Mouse (Mus musculus) gastrocnemius, postnatal 36 days (tissue): ENCODE data around the gene B3galnt1. TPM values are rescaled to one million over a fixed set of nuclear protein-coding genes. Genes with fewer than 3 reads are reported as not detected.
"Not testable (repeated sequence)": the region's sequence is repeated elsewhere in the genome, so short reads cannot be mapped to it uniquely, and the experiment has no call there.

Experiments
- DNase-seq, 2 experiments: peaks; one replicate each; pipeline ENCODE4 v3.0.0; 2022
- intact Hi-C: fragments of 180-260 bp; cut with DNase I; formaldehyde crosslinking; loops from one replicate; pipeline ENCODE4 v1.15.1; 2025
- total RNA-seq, 2 experiments: library from RNA; stranded (reverse); gene quantifications; 2 replicates each; pipeline ENCODE4 v1.2.3; 2021

B3galnt1 gene
- total RNA-seq, 2 experiments from 2014 or later = 1.6 to 2.3 TPM

DNA sequence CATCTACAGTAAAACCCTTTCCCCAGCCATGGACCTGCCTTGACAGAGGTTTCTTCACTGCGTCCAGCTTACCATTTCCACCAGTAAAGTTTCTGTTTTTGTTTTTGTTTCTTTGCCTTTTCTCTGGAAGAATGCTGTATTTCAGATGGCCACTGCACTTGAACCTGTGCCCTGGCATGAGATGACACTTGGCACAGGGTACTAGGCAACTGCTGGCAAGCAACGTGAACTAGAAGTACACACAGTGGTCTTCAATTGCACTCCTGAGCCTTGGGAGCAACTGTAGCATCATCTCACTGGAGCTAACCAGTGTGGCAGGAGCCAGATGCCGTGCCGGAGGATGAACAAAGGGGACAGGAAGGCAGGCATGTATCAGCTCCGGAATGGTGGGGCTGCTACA, 26.2 kb downstream of the B3galnt1 start:
- intact Hi-C loops = no loop called here
- DNase-seq = no peak

DNA sequence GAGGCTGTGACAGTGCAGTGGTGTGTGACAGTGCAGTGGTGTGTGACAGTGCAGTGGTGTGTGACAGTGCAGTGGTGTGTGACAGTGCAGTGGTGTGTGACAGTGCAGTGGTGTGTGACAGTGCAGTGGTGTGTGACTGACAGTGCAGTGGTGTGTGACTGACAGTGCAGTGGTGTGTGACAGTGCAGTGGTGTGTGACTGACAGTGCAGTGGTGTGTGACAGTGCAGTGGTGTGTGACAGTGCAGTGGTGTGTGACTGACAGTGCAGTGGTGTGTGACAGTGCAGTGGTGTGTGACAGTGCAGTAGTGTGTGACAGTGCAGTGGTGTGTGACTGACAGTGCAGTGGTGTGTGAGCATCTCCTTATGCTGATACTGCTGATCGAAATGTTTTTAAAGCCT, 33.2 kb downstream of the B3galnt1 start:
- intact Hi-C loops, DNase-seq: not testable (repeated sequence)

DNA sequence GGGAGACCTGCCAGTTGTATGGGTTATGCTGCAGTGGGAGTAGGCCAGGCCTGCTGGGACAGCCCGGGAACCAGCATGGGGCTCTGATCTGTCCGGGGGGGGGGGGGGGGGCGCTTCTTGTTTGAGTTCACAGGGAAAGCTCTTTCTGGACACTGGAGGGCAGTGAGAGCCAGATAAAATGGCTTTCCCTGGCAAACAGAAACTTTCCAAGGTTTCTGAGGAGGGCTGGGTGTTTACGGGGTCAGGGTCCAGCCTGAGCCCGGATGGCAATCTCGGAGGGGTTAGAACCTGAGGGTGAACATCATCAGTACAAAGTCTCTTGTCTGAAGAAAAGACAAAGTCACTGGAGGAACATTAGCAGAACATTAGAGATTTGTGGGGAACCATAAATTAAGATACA, 35.4 kb downstream of the B3galnt1 start:
- no peak for DNase-seq
- intact Hi-C loops = no loop called here

DNA sequence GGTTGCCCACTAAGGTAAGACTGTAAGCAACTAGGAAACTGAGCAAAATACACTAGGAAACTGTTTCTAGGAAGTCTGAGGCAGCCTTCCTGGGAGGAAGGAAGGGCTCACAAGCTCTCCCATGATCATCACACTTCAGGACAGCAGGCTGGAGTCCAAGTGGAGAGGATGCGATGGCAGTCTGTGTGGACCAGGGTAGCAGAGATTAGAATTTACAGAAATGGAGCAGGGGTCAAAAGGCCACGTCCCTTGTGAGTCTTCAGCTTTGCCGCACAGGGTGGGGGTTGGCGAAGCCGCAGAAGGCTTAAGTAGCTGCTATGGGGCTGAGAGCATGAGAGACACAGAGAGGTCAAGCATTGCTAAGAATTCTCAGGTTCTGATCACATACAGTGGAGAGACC, 37.1 kb downstream of the B3galnt1 start:
- intact Hi-C loops = no loop called here
- no peak for DNase-seq

DNA sequence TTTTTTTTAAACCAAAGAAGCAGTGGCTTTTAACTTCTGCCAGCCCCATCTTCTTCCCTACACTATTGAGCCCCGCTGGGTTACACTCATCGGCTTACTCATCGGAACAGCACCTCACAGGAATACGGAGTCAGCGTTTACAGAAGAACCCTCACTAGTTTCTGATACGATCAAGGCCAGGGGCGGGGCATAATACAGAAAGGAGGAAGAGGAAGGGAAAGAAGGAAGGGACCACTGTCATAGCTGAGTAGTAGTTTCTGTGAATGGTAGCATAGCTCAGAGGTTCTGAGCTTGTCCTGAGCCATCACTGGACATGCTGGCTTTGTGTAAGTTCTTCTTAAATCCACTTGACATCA, 38.8 kb downstream of the B3galnt1 start:
- DNase-seq = no peak
- intact Hi-C loops = no loop called here

DNA sequence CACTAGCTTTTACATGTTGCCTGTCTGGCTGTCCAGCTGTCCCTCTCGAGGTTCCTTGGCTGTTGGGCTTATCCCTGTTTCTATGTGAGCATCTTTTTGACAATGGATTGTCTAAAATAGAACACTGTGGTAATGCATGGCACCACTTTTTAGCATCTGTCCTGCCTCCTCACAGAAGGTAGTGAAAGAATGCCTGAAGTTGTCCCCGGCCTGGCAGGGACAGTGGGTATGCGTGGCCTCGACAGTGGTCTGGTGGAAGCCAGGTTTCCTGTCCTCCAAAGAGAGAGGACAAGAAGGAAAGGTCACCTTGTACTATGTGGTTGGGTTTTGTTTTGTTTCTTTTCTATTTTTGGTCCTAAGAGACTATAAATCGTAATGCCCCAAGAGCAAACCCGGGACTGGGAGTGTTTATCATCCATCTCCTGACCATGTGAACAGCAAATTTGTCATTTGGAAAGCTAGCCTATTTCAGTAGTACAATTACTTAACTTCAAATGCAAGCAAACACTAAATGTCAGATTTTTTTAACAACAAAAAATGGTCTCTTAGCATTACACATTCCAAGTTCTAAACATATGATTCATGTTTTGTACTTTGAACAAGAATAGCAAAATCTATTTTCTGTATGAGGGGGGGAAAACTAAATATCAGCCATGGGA, 39.3 kb downstream of the B3galnt1 start:
- intact Hi-C loops = no loop called here
- DNase-seq = no peak

DNA sequence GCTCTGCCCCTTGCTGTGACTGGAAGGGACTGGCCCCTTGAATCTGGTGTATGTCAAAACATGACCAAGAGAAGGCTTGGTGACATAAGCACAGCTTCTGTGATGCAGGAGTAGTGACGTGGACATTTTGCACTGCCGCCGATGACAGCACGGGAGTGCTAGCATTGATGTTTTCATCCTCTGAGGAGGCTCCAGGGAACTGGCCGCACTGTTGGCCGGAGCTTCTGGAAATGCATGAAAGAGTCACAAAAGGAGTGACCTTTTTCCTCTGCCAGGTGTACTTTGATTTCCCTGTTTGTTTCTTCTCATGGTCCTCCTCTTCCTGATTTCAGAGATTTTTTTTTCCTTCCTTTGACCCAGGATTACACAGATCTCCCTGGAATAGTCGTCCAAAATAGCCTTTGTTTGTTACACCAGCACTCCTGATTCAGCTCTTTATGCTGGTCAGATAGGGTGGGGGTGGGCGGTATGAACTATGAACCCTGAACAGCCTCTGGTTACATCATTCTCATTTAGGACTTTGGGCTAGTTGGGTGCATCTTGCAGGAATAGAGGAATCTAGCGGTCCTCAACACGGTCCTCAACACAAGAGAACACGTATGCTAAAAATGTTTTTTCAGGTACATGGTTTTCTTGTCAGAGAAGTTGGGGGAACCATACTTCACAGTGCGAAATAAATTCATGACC, 42.5 kb downstream of the B3galnt1 start:
- intact Hi-C loops = no loop called here

DNA sequence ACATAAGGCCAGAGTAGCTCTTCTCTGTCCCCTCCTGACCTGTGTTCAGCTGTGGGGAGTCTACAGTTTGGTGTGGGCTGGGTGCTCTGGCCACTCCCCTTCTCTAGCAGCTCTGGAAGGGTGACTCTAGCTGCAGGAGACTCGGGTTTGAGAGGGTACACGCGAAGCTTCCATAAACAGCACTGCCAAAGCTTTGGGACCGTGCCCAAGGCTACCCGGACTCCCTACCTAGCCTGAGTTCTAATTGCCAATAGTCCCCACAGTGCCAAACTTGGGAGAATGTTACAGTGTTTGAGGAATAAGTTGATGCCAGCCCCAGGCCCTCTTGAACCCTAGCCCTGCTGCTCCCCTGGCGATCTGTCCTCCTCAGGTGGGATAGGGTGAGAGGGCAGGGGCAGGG, 43.2 kb downstream of the B3galnt1 start:
- no peak for DNase-seq
- intact Hi-C loops = no loop called here

More for the DNA sequence above, 42.5 kb downstream of the B3galnt1 start:
- no peak for DNase-seq

DNA sequence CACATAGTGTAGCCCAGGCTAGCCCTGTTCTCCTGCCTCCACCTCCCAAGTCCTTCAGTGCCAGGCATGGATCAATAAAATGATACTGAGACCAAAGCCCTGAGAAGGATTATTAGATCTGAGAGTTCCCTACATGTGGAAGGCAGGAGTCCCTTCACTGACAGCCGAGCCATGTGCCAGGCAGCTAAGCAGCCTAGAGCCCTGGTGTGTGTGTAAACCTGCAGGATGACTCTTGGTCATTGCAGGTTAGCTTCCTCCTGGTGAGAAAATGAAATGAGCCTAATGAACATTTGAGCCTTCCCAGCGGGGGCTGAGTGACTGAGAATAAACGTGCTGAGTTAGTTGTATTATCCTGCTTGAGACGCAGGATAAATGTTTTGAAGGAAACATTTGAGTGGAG, 49.2 kb downstream of the B3galnt1 start:
- no peak for DNase-seq
- intact Hi-C loops = no loop called here

DNA sequence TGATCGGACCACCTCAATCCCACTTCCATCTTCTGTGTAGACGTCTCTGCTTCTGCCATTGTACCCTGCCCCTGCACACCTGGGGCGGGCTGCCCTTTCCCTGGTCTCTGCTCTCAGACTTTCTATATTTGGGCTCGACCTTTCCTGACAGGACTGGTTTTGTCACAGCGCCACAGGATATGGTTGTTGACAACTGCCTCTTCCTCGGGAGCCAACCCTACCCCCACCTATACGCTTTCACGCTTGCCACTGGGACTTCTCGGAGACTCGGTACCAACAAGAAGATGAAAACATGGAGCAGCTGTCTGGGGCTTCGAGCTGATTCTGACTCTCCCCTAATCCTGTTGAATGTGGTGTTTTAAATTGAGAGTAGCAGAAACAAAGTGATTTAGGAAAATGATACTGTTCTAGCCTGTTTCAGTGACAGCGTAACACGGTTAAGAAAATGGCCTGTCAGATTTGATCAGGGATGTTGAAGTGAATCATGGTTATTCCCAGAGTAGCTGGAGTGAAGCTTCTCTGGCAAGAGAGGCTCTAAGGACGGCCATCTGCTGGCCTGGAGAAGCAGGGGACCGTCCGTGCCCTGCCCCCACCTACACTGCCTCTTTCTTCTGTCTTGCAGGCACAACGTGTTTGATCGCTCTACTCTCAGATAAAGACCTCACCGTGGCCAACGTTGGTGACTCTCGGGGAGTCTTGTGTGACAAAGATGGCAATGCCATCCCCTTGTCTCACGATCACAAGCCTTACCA, 49.9 kb downstream of the B3galnt1 start:
- intact Hi-C loops = no loop called here
- DNase-seq = peak in 1 of 2 experiments; percentile 25

DNA sequence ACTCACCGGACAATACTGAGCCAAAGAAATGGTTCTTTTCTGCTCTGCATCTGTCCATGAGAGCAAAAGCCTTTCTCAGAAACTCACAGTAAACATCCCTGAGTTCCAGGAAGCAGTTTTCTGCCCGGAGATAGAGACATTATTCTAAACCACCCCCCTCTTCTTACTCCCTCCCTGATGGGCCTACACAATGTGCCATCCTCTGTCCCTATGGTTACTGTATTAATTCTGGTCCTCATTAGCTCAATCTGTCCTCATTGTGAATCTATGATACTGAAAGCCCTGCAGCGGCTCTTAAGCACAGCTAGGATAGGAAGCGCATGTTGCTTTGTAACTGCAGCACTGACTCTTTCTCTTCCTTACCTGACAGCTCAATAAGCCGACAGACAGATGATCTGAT, 53.7 kb downstream of the B3galnt1 start:
- intact Hi-C loops = no loop called here

DNA sequence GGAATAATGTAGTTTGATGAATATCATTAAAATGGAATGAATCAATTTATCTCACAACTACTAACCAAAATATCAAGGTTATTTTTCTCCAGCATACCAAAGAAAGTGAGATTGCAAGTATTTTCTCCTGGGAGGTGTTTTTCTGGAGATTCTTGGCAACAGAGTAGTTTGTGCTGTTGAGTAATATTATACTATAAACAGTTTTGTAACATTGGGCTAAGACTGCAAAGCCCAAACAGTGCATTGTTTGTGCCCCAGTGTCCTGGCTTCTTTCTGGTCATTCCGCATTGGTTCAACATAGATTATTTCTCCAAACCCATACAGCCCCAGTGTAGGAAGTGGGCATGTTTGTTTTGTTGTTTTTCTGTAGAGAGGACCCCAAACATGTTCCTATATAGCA, 55.0 kb downstream of the B3galnt1 start:
- intact Hi-C loops = no loop called here
- no peak for DNase-seq

More for the DNA sequence above, 53.7 kb downstream of the B3galnt1 start:
- no peak for DNase-seq

DNA sequence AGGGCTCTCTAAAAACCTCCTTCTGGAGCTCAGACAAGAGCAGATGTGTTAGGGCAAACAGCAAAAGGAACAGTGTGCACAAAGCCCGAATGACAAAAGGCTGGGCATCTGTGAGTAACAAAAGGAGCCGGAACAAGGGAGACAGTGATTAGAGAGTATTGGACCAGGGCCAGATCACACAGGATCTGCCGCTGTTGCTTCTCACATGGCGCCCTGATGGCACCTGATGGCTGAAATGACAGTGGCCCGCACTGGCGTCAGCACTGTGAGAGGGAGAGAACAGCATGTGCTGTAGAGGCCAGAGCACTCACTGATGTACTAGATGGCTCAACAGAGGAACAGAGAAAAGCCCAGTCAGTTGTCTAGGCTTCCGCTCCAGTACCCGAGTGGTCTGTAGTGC, 55.8 kb downstream of the B3galnt1 start:
- no peak for DNase-seq
- intact Hi-C loops = no loop called here

DNA sequence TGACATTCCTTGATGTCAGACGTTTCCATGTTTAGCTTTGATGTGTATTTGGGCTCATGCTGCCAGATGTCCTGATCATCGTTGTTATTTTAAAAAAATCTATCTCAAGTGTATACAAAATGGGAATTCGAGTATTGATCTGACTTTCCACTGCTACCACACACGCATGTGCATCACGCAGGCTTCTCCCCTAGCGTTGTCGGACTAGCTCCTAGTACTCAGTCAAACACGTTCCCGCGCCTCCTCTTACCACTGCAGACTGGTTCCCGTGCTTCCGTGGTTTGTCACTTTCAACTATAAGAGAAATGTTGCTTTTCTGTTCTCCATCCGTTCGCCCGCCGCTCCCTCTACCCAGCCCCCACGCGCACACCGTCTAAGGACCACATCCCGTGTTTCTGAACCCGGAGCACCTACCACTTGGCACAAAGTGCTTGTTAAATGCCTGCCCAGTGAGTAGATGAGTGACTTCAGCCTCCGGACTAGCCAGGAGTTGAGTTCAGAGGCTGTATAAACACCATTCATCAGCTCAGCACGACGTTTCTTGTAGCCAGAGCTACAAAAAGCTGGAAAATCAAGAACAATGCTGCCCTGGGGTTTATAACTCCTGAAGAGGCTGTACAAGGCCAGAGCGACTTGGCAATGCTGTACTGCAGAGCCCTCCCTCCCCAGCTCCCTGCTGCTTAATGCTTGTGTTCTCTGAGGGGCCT, 62.7 kb downstream of the B3galnt1 start:
- intact Hi-C loops = no loop called here
- DNase-seq = no peak

DNA sequence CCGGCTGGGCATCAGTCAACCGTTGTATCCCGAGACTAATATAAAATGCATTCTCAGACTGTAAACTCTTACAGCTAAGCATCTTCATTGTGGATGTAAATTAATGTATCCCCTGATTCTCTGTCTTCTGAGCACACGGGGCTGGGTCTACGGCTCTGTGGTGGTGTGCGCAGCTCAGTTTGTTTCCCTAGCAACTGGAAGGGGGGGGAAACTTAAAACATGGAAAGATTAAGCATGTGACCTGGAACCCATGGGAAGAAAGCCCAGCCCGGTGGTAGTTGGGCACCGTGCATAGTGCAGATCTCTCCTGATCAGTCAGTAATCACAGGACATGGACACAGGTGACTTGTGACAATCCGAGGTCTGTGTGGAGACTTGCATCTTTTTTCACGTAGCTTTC, 63.3 kb downstream of the B3galnt1 start:
- intact Hi-C loops = no loop called here
- DNase-seq = no peak

DNA sequence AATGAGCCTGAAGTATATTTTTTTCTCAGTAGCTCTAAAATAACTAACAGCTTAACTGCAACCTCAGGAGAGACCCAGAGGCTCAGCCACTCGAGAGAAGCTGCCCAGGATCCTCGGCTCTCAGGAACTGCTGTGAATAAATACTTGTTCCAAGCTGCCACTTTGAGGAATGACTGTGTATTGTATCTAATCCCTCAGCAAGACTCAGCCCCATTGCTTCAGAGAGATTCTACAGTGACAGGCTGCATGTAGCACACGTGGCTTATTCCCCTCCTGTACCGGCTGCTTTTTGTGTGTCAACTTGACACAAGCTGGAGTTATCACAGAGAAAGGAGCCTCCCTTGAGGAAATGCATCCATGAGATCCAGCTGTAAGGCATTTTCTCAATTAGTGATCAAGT, 66.1 kb downstream of the B3galnt1 start:
- no peak for DNase-seq
- intact Hi-C loops = no loop called here

DNA sequence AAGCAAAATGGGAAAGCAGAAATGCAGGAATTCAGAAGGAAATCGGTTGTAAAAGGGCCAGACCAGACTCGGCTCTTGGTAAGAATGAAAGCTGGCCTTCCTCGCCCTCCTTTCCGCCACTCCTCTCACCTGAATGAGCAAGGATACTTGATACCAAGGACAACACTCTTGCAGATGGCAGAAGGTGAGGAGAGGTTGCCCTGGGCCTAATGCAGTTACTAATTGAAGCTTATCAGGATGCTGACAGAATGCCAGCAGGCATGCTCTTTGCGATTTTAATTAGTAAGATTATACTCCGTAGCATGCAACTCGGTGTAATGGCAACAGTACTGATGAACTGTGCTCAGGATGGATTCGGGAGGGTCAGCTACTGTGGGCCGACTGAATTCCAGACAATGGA, 67.2 kb downstream of the B3galnt1 start:
- no peak for DNase-seq
- intact Hi-C loops = no loop called here

DNA sequence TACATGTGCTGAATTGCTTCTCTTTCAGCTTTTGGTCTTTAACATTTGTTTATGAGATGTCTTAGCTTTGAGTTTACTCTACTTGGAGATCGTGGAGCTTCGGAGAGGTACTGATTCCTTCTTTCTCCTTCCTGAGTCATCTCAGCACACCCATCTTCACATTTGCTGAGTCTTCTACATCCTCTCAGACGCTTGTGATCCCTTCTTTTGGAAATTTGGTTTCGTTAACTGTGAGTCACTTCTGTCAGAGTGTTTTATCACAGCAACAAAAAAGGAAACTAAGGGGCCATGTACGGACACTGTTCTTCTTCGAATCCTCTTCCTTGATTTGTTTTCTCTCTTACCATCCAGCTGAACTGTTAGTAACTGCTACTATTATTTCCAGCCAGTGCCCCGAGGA, 69.2 kb downstream of the B3galnt1 start:
- no peak for DNase-seq
- intact Hi-C loops = no loop called here

DNA sequence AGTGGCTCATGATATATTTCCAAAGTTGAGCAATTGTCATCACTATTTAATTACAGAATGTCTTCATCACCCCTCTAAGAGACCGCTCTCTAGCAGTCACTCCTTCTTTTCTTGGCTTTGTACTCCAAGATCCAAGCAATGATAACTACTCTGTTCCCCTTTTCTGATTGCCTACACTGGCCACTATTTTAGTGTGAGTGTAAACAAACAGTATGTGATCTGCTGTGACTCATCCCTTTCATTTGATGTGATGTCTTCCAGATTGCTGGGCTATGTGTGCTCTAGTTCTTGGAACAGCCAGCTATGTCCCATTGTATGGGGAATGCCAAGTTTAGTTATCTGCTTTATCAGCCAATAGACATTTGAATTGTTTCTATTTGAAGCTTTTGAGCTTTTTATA, 71.4 kb downstream of the B3galnt1 start:
- no peak for DNase-seq
- intact Hi-C loops = no loop called here

DNA sequence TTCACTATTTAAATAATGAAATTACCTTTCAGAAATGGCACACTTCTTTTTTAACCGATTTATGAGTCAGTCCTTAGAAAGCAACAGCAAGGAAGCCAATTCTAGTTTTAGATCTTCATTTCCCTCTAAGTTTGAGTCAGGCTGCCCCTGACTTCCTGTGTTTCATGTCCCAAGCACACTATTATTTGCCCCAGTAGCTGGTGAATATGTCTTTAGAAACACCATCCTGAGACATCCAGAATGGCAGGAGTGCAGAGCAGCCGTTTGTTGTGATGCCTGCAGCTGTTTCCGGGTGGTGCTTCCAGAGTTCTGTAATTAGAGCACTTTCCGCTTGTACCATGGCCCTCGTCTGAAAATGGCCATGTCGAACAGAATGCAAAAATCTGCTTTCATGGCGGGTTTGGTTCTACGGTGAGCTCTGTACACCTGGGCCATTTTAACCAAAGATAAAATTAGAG, 73.7 kb downstream of the B3galnt1 start:
- no peak for DNase-seq
- intact Hi-C loops = no loop called here
